Comparison of ENCODE assay signal across 11 mouse cellular contexts in the genomic region with DNA sequence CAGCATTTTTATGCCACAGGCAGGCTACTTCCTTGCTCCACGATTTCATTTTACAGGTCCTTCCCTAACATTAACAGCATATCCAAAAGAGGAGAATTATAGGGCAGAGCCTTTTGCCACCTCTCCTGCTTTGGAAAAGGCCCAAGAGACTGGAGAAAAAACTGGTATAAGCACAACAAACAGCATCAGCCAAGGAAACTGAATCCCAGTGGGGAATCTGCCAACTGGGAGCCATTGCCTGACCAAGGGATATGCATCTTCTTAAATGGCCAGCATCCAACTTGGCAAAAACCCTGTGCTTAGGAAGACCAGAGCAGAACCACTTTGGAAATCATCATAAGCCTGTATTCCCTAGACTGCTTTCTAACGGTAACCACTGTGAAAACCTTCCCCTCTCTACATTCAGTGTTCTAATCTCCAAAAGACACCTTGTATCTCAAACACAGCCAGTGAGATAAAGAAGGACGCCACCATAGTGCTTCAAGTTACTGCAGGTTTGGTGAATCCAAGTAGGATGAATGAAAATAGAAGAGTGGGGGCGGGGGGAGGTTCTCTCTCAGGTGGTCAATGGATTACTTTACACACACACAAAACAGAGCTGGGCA.
A peak's percentile ranks its signal among the peaks of the same experiment; 100 is the strongest.
DNase-seq lines count a peak whose midpoint lies in the region; ATAC-seq lines count a peak whose summit lies in the region.
"Had no signal": no experiment of that assay in that cellular context is flagged by ENCODE, and none has a peak within 500 bp of the region (broad histone marks: within the 10 kb centered on the region; RNA-seq: fewer than 3 reads in every experiment).

No protein-coding gene starts in this region.

- no peak overlapping the region for H3K9ac ChIP-seq in liver, embryonic 11.5 days (ENCODE audit: low read depth, low read length)
- H3K9ac ChIP-seq: limb, embryonic 15.5 days had no signal

- no peak for DNase-seq in liver, embryonic 11.5 days (ENCODE audit: low spot score)
- DNase-seq in liver, result no peak
- peak; percentile 82 for DNase-seq in brain, adult 2 months (ENCODE audit: low read depth, low spot score)
- DNase-seq in cerebellum, adult 9-10 months, result peak; percentile 73
- peak; percentile 42 for DNase-seq in gastrocnemius, postnatal 25 days
- DNase-seq in neural tube, embryonic 10.5 days (ENCODE audit: extremely low spot score, low spot score), result no peak
- DNase-seq in heart, adult 8-10 months (ENCODE audit: low spot score), result no peak
- no peak for DNase-seq in spleen, postnatal 14 days (ENCODE audit: low spot score in 2 of 2)

- H3K4me3 ChIP-seq in liver, embryonic 11.5 days (ENCODE audit: low read depth, low read length), result no peak overlapping the region
- H3K4me3 ChIP-seq: erythroblast, embryonic 14.5 days; heart, embryonic 10.5 days; limb, embryonic 15.5 days had no signal

- no peaks in the 10 kb centered on the region for H3K27me3 ChIP-seq in liver, embryonic 11.5 days (replicated peaks; ENCODE audit: control insufficient read depth, insufficient read depth, low read length)
- H3K27me3 ChIP-seq: limb, embryonic 15.5 days had no signal

- H3K4me2 ChIP-seq in liver, embryonic 11.5 days, result no peak overlapping the region
- H3K4me2 ChIP-seq: limb, embryonic 15.5 days had no signal

- H3K36me3 ChIP-seq in liver, embryonic 11.5 days (ENCODE audit: control insufficient read depth, insufficient read depth, low read length), result no peaks in the 10 kb centered on the region
- H3K36me3 ChIP-seq: heart, embryonic 10.5 days; limb, embryonic 15.5 days had no signal

- ATAC-seq in liver, embryonic 11.5 days (replicated peaks; ENCODE audit: low FRiP score), result peak; percentile 77

- no peak overlapping the region for H3K27ac ChIP-seq in liver, embryonic 11.5 days (ENCODE audit: low read depth, low read length)
- H3K27ac ChIP-seq: heart, embryonic 10.5 days; limb, embryonic 15.5 days had no signal

- WGBS in liver, embryonic 11.5 days, result 50% methylated on average over 4 of the region's 4 CpGs

- H3K9me3 ChIP-seq in liver, embryonic 11.5 days (ENCODE audit: control insufficient read depth, low read length), result no peaks in the 10 kb centered on the region
- H3K9me3 ChIP-seq: heart, embryonic 10.5 days; limb, embryonic 15.5 days had no signal

- H3K4me1 ChIP-seq in liver, embryonic 11.5 days (replicated peaks; ENCODE audit: control insufficient read depth, insufficient read depth, low read length), result peaks cover 5% of the 10 kb centered on the region; the same call in 1 of the 2 replicates

Comparison
In these comparisons a context has a peak if more than half of its experiments do, and no peak if none do; other contexts are left out.
1. DNase-seq: peak in brain, adult 2 months (single experiment), cerebellum, adult 9-10 months (single experiment) and gastrocnemius, postnatal 25 days (single experiment); none in liver, embryonic 11.5 days (single experiment), liver (single experiment), neural tube, embryonic 10.5 days (single experiment), heart, adult 8-10 months (single experiment) and spleen, postnatal 14 days (0 of 2).